In genomic region chr4:127612761-127613160, GRCm38 (mm10) we compare ENCODE assay signal across 9 mouse cellular contexts.
DNase-seq lines count a peak whose midpoint lies in the region; ATAC-seq and TF ChIP-seq lines count a peak whose summit lies in the region.
"Had no signal": no experiment of that assay in that cellular context is flagged by ENCODE, and none has a peak within 500 bp of the region (broad histone marks: within the 10 kb centered on the region; RNA-seq: fewer than 3 reads in every experiment).

No protein-coding gene starts in this region.

- H3K27ac ChIP-seq in hindbrain, embryonic 10.5 days: no peak overlapping the region
- no peak overlapping the region for H3K27ac ChIP-seq in hindbrain, embryonic 12.5 days
- H3K27ac ChIP-seq in liver, postnatal 0 days (ENCODE audit: low read depth): no peak overlapping the region
- H3K27ac ChIP-seq: heart, embryonic 15.5 days had no signal

- H3K4me2 ChIP-seq in hindbrain, embryonic 12.5 days (replicated peaks): no peak overlapping the region
- H3K4me2 ChIP-seq in liver, postnatal 0 days (ENCODE audit: low read depth, low read length): no peak overlapping the region
- H3K4me2 ChIP-seq: heart, embryonic 15.5 days had no signal

- no peaks in the 10 kb centered on the region for H3K4me1 ChIP-seq in hindbrain, embryonic 10.5 days (replicated peaks)
- H3K4me1 ChIP-seq in hindbrain, embryonic 12.5 days: no peaks in the 10 kb centered on the region
- H3K4me1 ChIP-seq in liver, postnatal 0 days (ENCODE audit: insufficient read depth): no peaks in the 10 kb centered on the region
- H3K4me1 ChIP-seq: heart, embryonic 15.5 days had no signal

- H3K4me3 ChIP-seq in hindbrain, embryonic 10.5 days: no peak overlapping the region
- no peak overlapping the region for H3K4me3 ChIP-seq in hindbrain, embryonic 12.5 days
- no peak overlapping the region for H3K4me3 ChIP-seq in liver, postnatal 0 days (ENCODE audit: low read depth, low read length)
- H3K4me3 ChIP-seq: heart, embryonic 15.5 days had no signal

- no peak for ATAC-seq in hindbrain, embryonic 12.5 days (ENCODE audit: low FRiP score)
- no peak for ATAC-seq in liver, postnatal 0 days
- no peak for ATAC-seq in megakaryocyte, adult 5-6 weeks (ENCODE audit: poor library complexity, severe bottlenecking)
- no peak for ATAC-seq in megakaryocyte-erythroid progenitor cell, adult 5-6 weeks (replicated peaks; ENCODE audit: low FRiP score, low TSS enrichment, poor library complexity, severe bottlenecking)

- no peaks in the 10 kb centered on the region for H3K9me3 ChIP-seq in hindbrain, embryonic 10.5 days
- H3K9me3 ChIP-seq in hindbrain, embryonic 12.5 days (replicated peaks): no peaks in the 10 kb centered on the region
- H3K9me3 ChIP-seq in liver, postnatal 0 days (ENCODE audit: low read length): no peaks in the 10 kb centered on the region
- H3K9me3 ChIP-seq: heart, embryonic 15.5 days had no signal

- TF ChIP-seq CTCF in liver, postnatal 0 days (IDR thresholded peaks at IDR 0.05; ENCODE audit: low read depth): peak; percentile 42

- TF ChIP-seq EP300 in liver, postnatal 0 days (IDR thresholded peaks at IDR 0.05; ENCODE audit: low read depth): no peak

- peak; percentile 19 for DNase-seq in hindbrain, embryonic 10.5 days (ENCODE audit: low spot score)
- peak; percentile 6 for DNase-seq in thymus, postnatal 14 days
- DNase-seq in thymus, adult 18-20 months: no peak
- DNase-seq in cerebellum, adult 8-10 months: peak; percentile 24
- DNase-seq in liver, postnatal 0 days: peak; percentile 26

- H3K36me3 ChIP-seq in hindbrain, embryonic 10.5 days: no peaks in the 10 kb centered on the region
- H3K36me3 ChIP-seq in hindbrain, embryonic 12.5 days: no peaks in the 10 kb centered on the region
- H3K36me3 ChIP-seq in liver, postnatal 0 days (replicated peaks; ENCODE audit: insufficient read depth, low read length): no peaks in the 10 kb centered on the region
- H3K36me3 ChIP-seq: heart, embryonic 15.5 days had no signal

- H3K27me3 ChIP-seq in hindbrain, embryonic 10.5 days (ENCODE audit: insufficient read depth, poor library complexity, severe bottlenecking): no peaks in the 10 kb centered on the region
- H3K27me3 ChIP-seq in hindbrain, embryonic 12.5 days: no peaks in the 10 kb centered on the region
- no peaks in the 10 kb centered on the region for H3K27me3 ChIP-seq in liver, postnatal 0 days (ENCODE audit: insufficient read depth, low read length)
- H3K27me3 ChIP-seq: heart, embryonic 15.5 days had no signal

- 56% methylated on average over 8 of the region's 8 CpGs for WGBS in hindbrain, embryonic 10.5 days
- WGBS in hindbrain, embryonic 12.5 days: 50% methylated on average over 8 of the region's 8 CpGs
- WGBS in liver, postnatal 0 days (ENCODE audit: insufficient replicate concordance): 42% methylated on average over 8 of the region's 8 CpGs

- no peak overlapping the region for H3K9ac ChIP-seq in hindbrain, embryonic 12.5 days
- H3K9ac ChIP-seq in liver, postnatal 0 days (replicated peaks): no peak overlapping the region
- H3K9ac ChIP-seq: heart, embryonic 15.5 days had no signal

Comparison
In these comparisons a context has a peak if more than half of its experiments do, and no peak if none do; other contexts are left out.
1. DNase-seq: peak in hindbrain, embryonic 10.5 days (single experiment), thymus, postnatal 14 days (single experiment), cerebellum, adult 8-10 months (single experiment) and liver, postnatal 0 days (single experiment); none in thymus, adult 18-20 months (0 of 2).